Mouse (Mus musculus) E14TG2a.4 (cell line): ENCODE measurements around the gene Nfib.

Experiments
- CTCF ChIP-seq: conservative IDR thresholded peaks from 2 replicates; pipeline ENCODE4 v1.5.1; 2014; ENCODE audit warnings: low read length
- POU5F1 ChIP-seq: IDR thresholded peaks from 2 replicates; pipeline ENCODE4 v1.6.1; 2014; ENCODE audit warnings: low read length, borderline replicate concordance

GRCm38 (mm10) chr4:82271547-82271946 is 434.0 kb downstream of the Nfib start:
- TF ChIP-seq CTCF: no peak
- TF ChIP-seq POU5F1: no peak
